Mouse (Mus musculus): ENCODE data around the gene Gm14597. TPM values are rescaled to one million over a fixed set of nuclear protein-coding genes. Genes with fewer than 3 reads are reported as not detected.

The Gm14597 gene
- polyA plus RNA-seq (2014; fragmentation: Illumina TruSeq; extraction: RNeasy Lipid Tissue Mini Kit (QIAGEN cat#74804); ENCODE audit: low read depth, low replicate concordance): not detected

GRCm38 (mm10) chrX:53608879-53609278 is at the start of gene Gm14597:
Gene Gm14597, minus strand, starts transcription at chrX:53608979.

GRCm38 (mm10) chrX:53642980-53643961 is 34.5 kb upstream of the Gm14597 start, which contains the start of gene Rtl8a:
Gene Rtl8a, minus strand, starts transcription at chrX:53643682.

GRCm38 (mm10) chrX:53607242-53608121 is 1.3 kb downstream of the Gm14597 start, which contains the start of gene Rtl8c:
Gene Rtl8c, plus strand, starts transcription at chrX:53608032.

Other genes starting within 250 kb of the Gm14597 start
- gene Mospd1, start 238.5 kb downstream of the Gm14597 start, polyA plus RNA-seq (2014; fragmentation: Illumina TruSeq; extraction: RNeasy Lipid Tissue Mini Kit (QIAGEN cat#74804); ENCODE audit: low read depth, low replicate concordance): 31.6 TPM
- not detected for gene Etd, start 174.1 kb downstream of the Gm14597 start, polyA plus RNA-seq (2014; fragmentation: Illumina TruSeq; extraction: RNeasy Lipid Tissue Mini Kit (QIAGEN cat#74804); ENCODE audit: low read depth, low replicate concordance)
- not detected for gene Rtl8c, start 947 bp downstream of the Gm14597 start, polyA plus RNA-seq (2014; fragmentation: Illumina TruSeq; extraction: RNeasy Lipid Tissue Mini Kit (QIAGEN cat#74804); ENCODE audit: low read depth, low replicate concordance)
- gene Rtl8a, start 34.7 kb upstream of the Gm14597 start, polyA plus RNA-seq (2014; fragmentation: Illumina TruSeq; extraction: RNeasy Lipid Tissue Mini Kit (QIAGEN cat#74804); ENCODE audit: low read depth, low replicate concordance): 2.7 TPM
- gene Rtl8b, start 61.4 kb upstream of the Gm14597 start, polyA plus RNA-seq (2014; fragmentation: Illumina TruSeq; extraction: RNeasy Lipid Tissue Mini Kit (QIAGEN cat#74804); ENCODE audit: low read depth, low replicate concordance): 0.69 TPM
- gene 4930502E18Rik, start 115.8 kb upstream of the Gm14597 start, polyA plus RNA-seq (2014; fragmentation: Illumina TruSeq; extraction: RNeasy Lipid Tissue Mini Kit (QIAGEN cat#74804); ENCODE audit: low read depth, low replicate concordance): not detected
- gene 1700013H16Rik, start 148.9 kb upstream of the Gm14597 start, polyA plus RNA-seq (2014; fragmentation: Illumina TruSeq; extraction: RNeasy Lipid Tissue Mini Kit (QIAGEN cat#74804); ENCODE audit: low read depth, low replicate concordance): not detected
- gene Zfp36l3, start 167.4 kb upstream of the Gm14597 start, polyA plus RNA-seq (2014; fragmentation: Illumina TruSeq; extraction: RNeasy Lipid Tissue Mini Kit (QIAGEN cat#74804); ENCODE audit: low read depth, low replicate concordance): not detected
- 3.8 TPM for gene Xlr, start 188.7 kb upstream of the Gm14597 start, polyA plus RNA-seq (2014; fragmentation: Illumina TruSeq; extraction: RNeasy Lipid Tissue Mini Kit (QIAGEN cat#74804); ENCODE audit: low read depth, low replicate concordance)